Mouse (Mus musculus): ENCODE measurements at regions not wholly inside any gene's neighbourhood (a gene's known extent, or its start where the extent isn't known, plus 50 kb on each side); places are given as distances from the start of the nearest gene placed in this dataset.

DNA sequence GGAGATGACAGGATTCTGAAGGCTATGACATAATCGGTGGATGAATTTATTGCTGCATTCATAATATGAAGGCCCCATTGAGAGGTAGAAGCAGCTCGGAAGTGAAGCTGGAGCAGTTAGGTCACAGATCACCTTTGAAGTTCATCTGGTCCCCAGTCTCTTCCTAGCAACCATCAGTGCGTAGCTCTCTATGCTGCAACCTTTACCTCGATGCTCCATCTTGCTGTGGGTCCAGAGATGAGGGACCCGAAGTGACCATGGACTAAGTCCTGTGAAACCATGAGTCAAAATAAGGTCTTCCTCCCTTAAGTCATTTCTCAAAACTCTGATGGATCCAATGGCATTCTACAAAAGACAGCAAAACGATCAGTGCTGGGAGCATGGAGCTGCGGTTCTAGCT lies 196.2 kb downstream of the 3100002H09Rik start:
- no peak for TF ChIP-seq CTCF (IDR thresholded peaks at IDR 0.05; ENCODE audit: borderline replicate concordance, extremely low read depth, insufficient read depth, insufficient read length)
- TF ChIP-seq POLR2A (IDR thresholded peaks at IDR 0.05; ENCODE audit: borderline replicate concordance, extremely low read depth, insufficient read depth, insufficient read length, poor library complexity, severe bottlenecking), result no peak

All from brain, embryonic 14.5 days (tissue).